Mouse (Mus musculus) liver, embryonic 13.5 days (tissue): Measurements from ENCODE around the gene Atrn. TPM values are rescaled to one million over a fixed set of nuclear protein-coding genes. Genes with fewer than 3 reads are reported as not detected.

ENCODE experiments used
- ATAC-seq: fragments of 200-750 bp; cut with Nextera tagmentation; 2 replicates; pipeline ENCODE4 v1.8.0; 2017; ENCODE audit warnings: low read depth, mild to moderate bottlenecking, moderate number of reproducible peaks, moderate library complexity
- DNase-seq: peaks from one replicate; pipeline ENCODE4 v3.0.0; 2022
- H3K27ac ChIP-seq: fragments of 300-500 bp; sonication (generic); 2 replicates; pipeline ENCODE4 v1.5.1; 2015; ENCODE audit warnings: moderate library complexity, mild to moderate bottlenecking, inconsistent platforms
- H3K27me3 ChIP-seq: fragments of 300-500 bp; sonication (generic); 2 replicates; pipeline ENCODE4 v1.6.1; 2015; ENCODE audit warnings: mild to moderate bottlenecking, inconsistent platforms
- H3K36me3 ChIP-seq: fragments of 300-500 bp; sonication (generic); 2 replicates; pipeline ENCODE4 v1.6.1; 2015; ENCODE audit warnings: mild to moderate bottlenecking, inconsistent platforms
- H3K4me1 ChIP-seq: fragments of 300-500 bp; sonication (generic); replicated peaks from 2 replicates; pipeline ENCODE4 v1.6.1; 2015; ENCODE audit warnings: inconsistent platforms
- H3K4me2 ChIP-seq: fragments of 300-500 bp; sonication (generic); 2 replicates; pipeline ENCODE4 v1.6.1; 2015; ENCODE audit warnings: inconsistent platforms, mild to moderate bottlenecking, moderate library complexity
- H3K4me3 ChIP-seq: fragments of 300-500 bp; sonication (generic); replicated peaks from 2 replicates; pipeline ENCODE4 v1.5.1; 2015; ENCODE audit warnings: mild to moderate bottlenecking, inconsistent platforms
- H3K9ac ChIP-seq: fragments of 300-500 bp; sonication (generic); 2 replicates; pipeline ENCODE4 v1.6.1; 2015; ENCODE audit warnings: mild to moderate bottlenecking, inconsistent platforms
- H3K9me3 ChIP-seq: fragments of 300-500 bp; sonication (generic); replicated peaks from 2 replicates; pipeline ENCODE4 v1.6.1; 2016; ENCODE audit warnings: inconsistent platforms
- WGBS: fragments of 180-500 bp; shearing (Covaris S2); methylation state at CpG from one replicate; pipeline ENCODE4 v1.1.7; 2015; ENCODE audit not compliant: insufficient replicate concordance; 5-methylcytosine and 5-hydroxymethylcytosine counted together
- polyA plus RNA-seq: library from polyadenylated mRNA; unstranded; fragments of >200 nt; fragmentation: Nextera tagmentation; extraction: Ambion mirVana; gene quantifications from 2 replicates; pipeline ENCODE4 v1.2.1, GENCODE M21; 2015

The Atrn gene
- 1.5 and 2.1 TPM in 2 replicates for polyA plus RNA-seq

- H3K4me1 ChIP-seq, result peaks cover 41% of the 10 kb centered on the region
- H3K4me2 ChIP-seq, result peak within 1 kb of the TSS; percentile 98
- peak within 1 kb of the TSS; percentile 78 for H3K27ac ChIP-seq
- no peaks in the 10 kb centered on the region for H3K27me3 ChIP-seq
- peak within 1 kb of the TSS; percentile 97 for H3K4me3 ChIP-seq
- peak; percentile 87 for DNase-seq
- H3K9me3 ChIP-seq, result no peaks in the 10 kb centered on the region
- ATAC-seq, result peak; percentile 99
- H3K36me3 ChIP-seq, result no peaks in the 10 kb centered on the region
- 4% methylated on average over 42 of the region's 50 CpGs for WGBS
- peak within 1 kb of the TSS; percentile 97 for H3K9ac ChIP-seq
Observed at GRCm38 (mm10) chr2:130905751-130906583, at the start of gene Atrn, which contains the start of gene 4930402H24Rik. Atrn (plus strand) TSS chr2:130906495. 4930402H24Rik (minus strand) TSS chr2:130906406.

- Histone ChIP-seq H3K4me1 (no peaks in the 10 kb centered on the region), H3K4me3 (no peak overlapping the region), H3K27me3 (no peaks in the 10 kb centered on the region), H3K9me3 (no peaks in the 10 kb centered on the region), H3K4me2 (no peak overlapping the region), H3K9ac (no peak overlapping the region), H3K27ac (no peak overlapping the region), H3K36me3 (no peaks in the 10 kb centered on the region)
- no peak for ATAC-seq
- WGBS, result 77% methylated on average over 3 of the region's 3 CpGs
- DNase-seq, result no peak
Observed at GRCm38 (mm10) chr2:130862091-130862490, 44.2 kb upstream of the Atrn start.

- WGBS, result 72% methylated on average over 5 of the region's 5 CpGs
- ATAC-seq (no peak), DNase-seq (no peak)
- no peaks in the 10 kb centered on the region for H3K27me3 ChIP-seq
- H3K27ac ChIP-seq, result no peak overlapping the region
- no peak overlapping the region for H3K9ac ChIP-seq
- H3K4me1 ChIP-seq, result no peaks in the 10 kb centered on the region
- no peaks in the 10 kb centered on the region for H3K9me3 ChIP-seq
- H3K36me3 ChIP-seq, result no peaks in the 10 kb centered on the region
- H3K4me3 ChIP-seq, result no peak overlapping the region
- H3K4me2 ChIP-seq, result no peak overlapping the region
Observed at GRCm38 (mm10) chr2:130870916-130871315, 35.4 kb upstream of the Atrn start.

GRCm38 (mm10) chr2:130877376-130877775 lies 28.9 kb upstream of the Atrn start:
- Histone ChIP-seq H3K27me3 (no peaks in the 10 kb centered on the region), H3K9me3 (no peaks in the 10 kb centered on the region), H3K9ac (no peak overlapping the region), H3K4me2 (no peak overlapping the region), H3K27ac (no peak overlapping the region), H3K36me3 (no peaks in the 10 kb centered on the region), H3K4me1 (no peaks in the 10 kb centered on the region), H3K4me3 (no peak overlapping the region)
- ATAC-seq (no peak), DNase-seq (no peak)
- WGBS, result 47% methylated on average over 3 of the region's 3 CpGs

- no peaks in the 10 kb centered on the region for H3K4me1 ChIP-seq
- no peaks in the 10 kb centered on the region for H3K9me3 ChIP-seq
- no peak for ATAC-seq
- no peak overlapping the region for H3K4me3 ChIP-seq
- H3K36me3 ChIP-seq, result 0 out of 2 replicates have a peak, but pooled peaks cover 3% of the 10 kb centered on the region
- no peak overlapping the region for H3K27ac ChIP-seq
- H3K9ac ChIP-seq, result no peak overlapping the region
- no peaks in the 10 kb centered on the region for H3K27me3 ChIP-seq
- DNase-seq, result no peak
- H3K4me2 ChIP-seq, result no peak overlapping the region
Observed at GRCm38 (mm10) chr2:130886983-130887382, 19.3 kb upstream of the Atrn start.

- Histone ChIP-seq H3K9ac (no peak overlapping the region), H3K36me3 (0 out of 2 replicates have a peak, but pooled peaks cover 3% of the 10 kb centered on the region), H3K9me3 (no peaks in the 10 kb centered on the region), H3K4me3 (no peak overlapping the region), H3K27me3 (no peaks in the 10 kb centered on the region), H3K4me2 (no peak overlapping the region), H3K27ac (no peak overlapping the region), H3K4me1 (no peaks in the 10 kb centered on the region)
- ATAC-seq, result no peak
- no peak for DNase-seq
- 35% methylated on average over 1 of the region's 1 CpGs for WGBS
Observed at GRCm38 (mm10) chr2:130887456-130887855, 18.8 kb upstream of the Atrn start.

- H3K9ac ChIP-seq, result no peak overlapping the region
- WGBS, result 83% methylated on average over 2 of the region's 2 CpGs
- H3K27ac ChIP-seq, result peak overlapping the region; percentile 67
- no peaks in the 10 kb centered on the region for H3K27me3 ChIP-seq
- DNase-seq (no peak), ATAC-seq (no peak)
- H3K4me1 ChIP-seq, result peaks cover 12% of the 10 kb centered on the region
- H3K4me3 ChIP-seq, result no peak overlapping the region
- no peaks in the 10 kb centered on the region for H3K9me3 ChIP-seq
- no peaks in the 10 kb centered on the region for H3K36me3 ChIP-seq
- no peak overlapping the region for H3K4me2 ChIP-seq
Observed at GRCm38 (mm10) chr2:130896944-130897343, 9.4 kb upstream of the Atrn start.

- Histone ChIP-seq H3K9ac (peak overlapping the region; percentile 9; the same call in 1 of the 2 replicates), H3K27ac (peak overlapping the region; percentile 77), H3K4me3 (no peak overlapping the region), H3K9me3 (no peaks in the 10 kb centered on the region), H3K36me3 (no peaks in the 10 kb centered on the region), H3K27me3 (no peaks in the 10 kb centered on the region), H3K4me1 (peaks cover 12% of the 10 kb centered on the region), H3K4me2 (peak overlapping the region; percentile 13; the same call in 1 of the 2 replicates)
- DNase-seq, result no peak
- peak; percentile 80 for ATAC-seq
- WGBS, result 59% methylated on average over 2 of the region's 2 CpGs
Observed at GRCm38 (mm10) chr2:130897856-130898255, 8.4 kb upstream of the Atrn start.

GRCm38 (mm10) chr2:130898783-130899182 lies 7.5 kb upstream of the Atrn start:
- no peak for DNase-seq
- peak overlapping the region; percentile 77 for H3K27ac ChIP-seq
- no peak overlapping the region for H3K4me2 ChIP-seq

GRCm38 (mm10) chr2:130906584-130907315 lies 455 bp downstream of the Atrn start:
- WGBS, result under 1% methylated on average over 40 of the region's 58 CpGs
- H3K4me3 ChIP-seq, result peak overlapping the region; percentile 97

More at GRCm38 (mm10) chr2:130898783-130899182, 7.5 kb upstream of the Atrn start:
- Histone ChIP-seq H3K4me1 (peaks cover 12% of the 10 kb centered on the region), H3K4me3 (no peak overlapping the region), H3K9me3 (no peaks in the 10 kb centered on the region), H3K27me3 (no peaks in the 10 kb centered on the region), H3K9ac (no peak overlapping the region), H3K36me3 (no peaks in the 10 kb centered on the region)
- 63% methylated on average over 2 of the region's 2 CpGs for WGBS
- ATAC-seq, result peak; percentile 60

GRCm38 (mm10) chr2:130911691-130912090 lies 5.4 kb downstream of the Atrn start:
- no peak overlapping the region for H3K9ac ChIP-seq
- H3K27me3 ChIP-seq, result no peaks in the 10 kb centered on the region
- no peaks in the 10 kb centered on the region for H3K36me3 ChIP-seq
- no peak overlapping the region for H3K4me2 ChIP-seq
- H3K27ac ChIP-seq, result no peak overlapping the region
- no peak for DNase-seq
- peaks cover 33% of the 10 kb centered on the region for H3K4me1 ChIP-seq
- H3K9me3 ChIP-seq, result no peaks in the 10 kb centered on the region
- WGBS, result 55% methylated on average over 1 of the region's 1 CpGs
- no peak for ATAC-seq
- no peak overlapping the region for H3K4me3 ChIP-seq

More at GRCm38 (mm10) chr2:130906584-130907315, 455 bp downstream of the Atrn start:
- DNase-seq (no peak), ATAC-seq (peak; percentile 57)
- Histone ChIP-seq H3K9me3 (no peaks in the 10 kb centered on the region), H3K9ac (peak overlapping the region; percentile 97), H3K4me2 (peak overlapping the region; percentile 98), H3K4me1 (peaks cover 45% of the 10 kb centered on the region), H3K27me3 (no peaks in the 10 kb centered on the region), H3K27ac (peak overlapping the region; percentile 78), H3K36me3 (no peaks in the 10 kb centered on the region)
